Mouse (Mus musculus): Measurements from ENCODE around the gene Fbxo27.

- TF ChIP-seq CTCF (IDR thresholded peaks at IDR 0.05; ENCODE audit: low read depth) (no peak), EP300 (IDR thresholded peaks at IDR 0.05; ENCODE audit: low read depth) (no peak)
Measured at GRCm38 (mm10) chr7:28720753-28721537, 28.3 kb downstream of the Fbxo27 start.

Measured in liver, postnatal 0 days (tissue).